Mouse (Mus musculus) heart, adult 8-10 months (tissue): ENCODE data around the gene Gm49321. TPM values are rescaled to one million over a fixed set of nuclear protein-coding genes. Genes with fewer than 3 reads are reported as not detected.

Source experiments
- DNase-seq: peaks from one replicate; pipeline ENCODE4 v3.0.0; 2022; ENCODE audit warnings: low spot score
- total RNA-seq, 4 experiments: library from RNA; stranded (reverse); gene quantifications; 2 replicates each; pipeline ENCODE4 v1.2.4; 2022

The Gm49321 gene
- total RNA-seq, 4 experiments from 2014 or later = 5.1 to 10.5 (median 6.7) TPM

DNA sequence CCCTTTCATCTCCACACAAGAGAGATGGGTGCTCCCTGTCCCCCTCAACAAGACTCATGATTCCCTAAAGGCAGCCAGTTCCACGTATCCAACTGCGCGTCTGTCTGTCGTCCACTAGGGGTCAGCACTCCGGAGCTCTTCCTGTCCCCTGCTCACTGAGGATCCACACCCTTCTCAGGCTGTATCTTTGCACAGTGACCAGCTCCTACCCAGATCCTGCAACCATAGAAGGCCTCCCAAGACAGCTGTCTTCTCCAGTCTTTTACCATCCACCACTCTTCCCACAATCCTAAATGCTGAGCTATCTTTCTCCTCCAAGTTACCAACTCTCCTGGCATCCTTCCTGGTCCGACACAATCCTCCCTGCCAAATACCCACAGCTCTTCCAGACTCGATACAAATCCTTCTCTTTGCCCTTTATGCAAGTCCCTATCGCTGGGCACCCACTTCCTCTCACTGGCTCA is 72.0 kb downstream of the Gm49321 start:
- DNase-seq = peak; percentile 21

DNA sequence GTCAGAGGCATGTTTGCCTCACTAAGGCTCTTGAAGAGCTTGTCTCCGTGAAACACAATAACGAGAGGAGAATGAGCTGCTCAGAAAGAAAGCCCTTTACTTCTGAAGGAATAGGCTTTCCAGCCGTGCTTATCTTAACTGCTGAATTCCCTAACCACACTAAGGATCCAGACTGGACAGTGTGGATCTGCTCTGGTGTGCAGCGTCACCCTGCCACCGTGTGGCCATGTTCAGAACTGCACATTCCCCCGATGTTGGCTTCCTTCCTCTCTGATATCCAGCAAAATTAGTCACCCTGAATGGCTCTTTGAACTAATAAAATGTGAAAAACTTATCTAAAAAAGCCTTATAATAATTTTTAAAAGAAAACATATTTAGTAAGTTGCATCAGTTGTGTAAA is 76.3 kb downstream of the Gm49321 start:
- DNase-seq = peak; percentile 80

GRCm38 (mm10) chr12:74014739-74015270 is 77.4 kb downstream of the Gm49321 start:
- peak; percentile 17 for DNase-seq

DNA sequence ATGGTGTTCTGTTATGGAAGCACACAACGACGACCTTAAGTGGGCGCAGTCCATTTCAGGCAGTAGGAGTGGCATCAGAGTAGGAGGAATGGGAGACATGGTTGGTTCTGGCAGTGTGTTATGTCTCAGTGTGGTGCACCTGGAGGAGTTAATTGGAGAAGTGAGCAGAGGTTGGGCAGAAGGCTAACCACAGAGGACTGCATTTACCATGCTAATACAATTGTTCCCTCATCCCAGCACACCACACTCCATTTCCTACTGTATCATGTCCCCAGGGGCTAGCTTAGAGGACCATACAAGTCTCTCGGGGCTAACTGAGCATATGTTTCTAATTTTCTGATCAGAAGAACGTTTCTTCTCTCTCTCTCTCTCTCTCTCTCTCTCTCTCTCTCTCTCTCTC is 78.0 kb downstream of the Gm49321 start:
- no peak for DNase-seq

Other genes with a start within 250 kb of the Gm49321 start
- gene Hif1a, start 36.3 kb upstream of the Gm49321 start, total RNA-seq = 10 to 100 TPM; 39.3 to 48.6 (median 43.8) TPM
- gene Snapc1, start 26.8 kb downstream of the Gm49321 start, total RNA-seq = 10 to 100 TPM in 1 of 4 experiments, 1 to 10 TPM in 3; 8.4 to 14.0 (median 9.2) TPM
- not detected for gene Syt16, start 60.0 kb downstream of the Gm49321 start, total RNA-seq